Mouse (Mus musculus): Measurements from ENCODE around the gene Olfr50.

Gene Olfr50

GRCm38 (mm10) chr2:36790238-36790637 is at the start of gene Olfr50:
TSS of gene Olfr50 (plus strand) at chr2:36790538.
- no peak for DNase-seq (ENCODE audit: low spot score in 2 of 2)

- no peak for DNase-seq (ENCODE audit: low spot score in 2 of 2)
Observed at GRCm38 (mm10) chr2:36783976-36784375, 6.4 kb upstream of the Olfr50 start, which contains the start of gene Olfr348. TSS of gene Olfr348 (plus strand) at chr2:36784276.

GRCm38 (mm10) chr2:36816932-36817331 is 26.6 kb downstream of the Olfr50 start, which contains the start of gene Olfr3:
TSS of gene Olfr3 (minus strand) at chr2:36817032.
- no peak for DNase-seq (ENCODE audit: low spot score in 2 of 2)

DNA sequence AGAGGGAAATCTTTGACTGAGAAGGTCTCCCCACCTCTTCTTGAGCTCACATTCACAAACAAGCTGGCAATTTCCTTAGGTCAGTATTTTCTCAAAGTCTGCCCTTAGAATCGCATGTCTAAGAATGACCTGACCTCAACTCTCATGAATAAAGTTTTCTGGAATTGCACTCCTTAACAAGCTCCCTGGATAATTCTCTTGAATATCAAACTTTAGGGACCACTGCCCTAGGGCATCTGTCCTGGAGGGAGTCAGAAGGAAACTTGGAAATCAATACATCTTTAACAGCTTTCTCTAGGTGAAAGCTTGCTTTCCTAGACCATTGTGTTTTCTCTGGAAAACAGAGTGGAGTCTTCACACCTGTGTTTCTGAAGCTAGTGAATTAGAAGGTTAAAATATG is 55.7 kb downstream of the Olfr50 start, which contains the start of gene Olfr350:
Olfr350 (plus strand) TSS at position 301 of the 400 bp plus-strand sequence.
- DNase-seq (ENCODE audit: low spot score in 2 of 2) = no peak
